Mouse (Mus musculus) thymus, adult 2 months (tissue): ENCODE results near the gene Phc2. TPM values are rescaled to one million over a fixed set of nuclear protein-coding genes. Genes with fewer than 3 reads are reported as not detected.

Experiments
- DNase-seq: peaks from one replicate; pipeline ENCODE4 v3.0.0; 2021
- H3K27ac ChIP-seq: fragments of 200-500 bp; 2 replicates; pipeline ENCODE4 v1.5.1; 2012; ENCODE audit warnings: low read length, control low read depth; ENCODE audit not compliant: control insufficient read depth, insufficient read depth
- H3K27me3 ChIP-seq: fragments of 200-500 bp; 2 replicates; pipeline ENCODE4 v1.6.1; 2012; ENCODE audit warnings: mild to moderate bottlenecking, low read length, moderate library complexity, mixed read lengths; ENCODE audit not compliant: control insufficient read depth, insufficient read depth
- H3K36me3 ChIP-seq: fragments of 200-500 bp; 2 replicates; pipeline ENCODE4 v1.6.1; 2012; ENCODE audit warnings: mild to moderate bottlenecking, low read length, moderate library complexity; ENCODE audit not compliant: control insufficient read depth, insufficient read depth
- H3K4me1 ChIP-seq: fragments of 200-500 bp; replicated peaks from 2 replicates; pipeline ENCODE4 v1.6.1; 2012; ENCODE audit warnings: low read length; ENCODE audit not compliant: control insufficient read depth, insufficient read depth
- H3K4me3 ChIP-seq: fragments of 200-500 bp; 2 replicates; pipeline ENCODE4 v1.5.1; 2012; ENCODE audit warnings: mild to moderate bottlenecking, low read length, control low read depth, moderate library complexity; ENCODE audit not compliant: control insufficient read depth, insufficient read depth
- CTCF ChIP-seq: fragments of 200-500 bp; IDR thresholded peaks from 2 replicates; pipeline ENCODE4 v1.5.1; 2012; ENCODE audit warnings: mild to moderate bottlenecking, control low read depth, low read length, moderate library complexity, borderline replicate concordance; ENCODE audit not compliant: control insufficient read depth, poor library complexity, insufficient read depth; ENCODE audit errors: extremely low read depth
- POLR2A ChIP-seq: fragments of 200-500 bp; IDR thresholded peaks from 2 replicates; pipeline ENCODE4 v1.6.1; 2012; ENCODE audit warnings: mild to moderate bottlenecking, low read length, control low read depth, moderate library complexity; ENCODE audit not compliant: control insufficient read depth, poor library complexity, insufficient read depth; ENCODE audit errors: extremely low read depth
- WGBS: fragments of 180-500 bp; shearing (Covaris S2); methylation state at CpG from one replicate; pipeline ENCODE4 v1.1.7; 2018; 5-methylcytosine and 5-hydroxymethylcytosine counted together
- polyA plus RNA-seq: library from polyadenylated mRNA; depleted of rRNA; stranded (reverse); fragments of >200 nt; gene quantifications from 2 replicates; pipeline ENCODE4 v1.2.3, GENCODE M21; 2012

The Phc2 gene
- polyA plus RNA-seq, 1 experiment: 139 TPM

DNA sequence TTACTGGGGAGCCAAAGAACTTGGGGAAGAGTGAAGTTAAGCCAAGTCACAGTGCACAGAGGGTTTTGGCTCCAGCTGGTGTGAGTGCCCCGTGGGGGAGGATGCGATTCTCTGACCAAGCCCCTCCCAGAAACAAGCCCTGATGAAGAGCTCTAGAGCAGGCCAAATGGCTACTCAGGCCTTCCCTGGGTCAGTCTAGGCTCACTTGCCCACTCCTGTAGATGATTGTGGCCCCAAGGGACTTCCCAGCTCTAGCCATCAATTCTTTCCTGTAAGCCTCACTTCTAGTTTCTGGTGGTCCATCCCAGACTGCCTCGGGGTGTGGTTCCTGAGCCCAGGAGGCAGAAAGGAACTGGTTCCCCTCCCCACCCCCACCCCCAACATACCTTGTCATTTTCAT lies 100.6 kb downstream of the Phc2 start, which contains the start of gene A3galt2:
TSS of gene A3galt2 (plus strand) at position 301 of the 400 bp plus-strand sequence.
- no peaks in the 10 kb centered on the region for H3K4me1 ChIP-seq
- TF ChIP-seq POLR2A (no peak), CTCF (no peak)
- no peak within 1 kb of the TSS for H3K27ac ChIP-seq
- 78% methylated on average over 3 of the region's 3 CpGs for WGBS
- DNase-seq: no peak
- no peaks in the 10 kb centered on the region for H3K27me3 ChIP-seq
- no peak within 1 kb of the TSS for H3K4me3 ChIP-seq
- H3K36me3 ChIP-seq: peaks cover 34% of the 10 kb centered on the region

DNA sequence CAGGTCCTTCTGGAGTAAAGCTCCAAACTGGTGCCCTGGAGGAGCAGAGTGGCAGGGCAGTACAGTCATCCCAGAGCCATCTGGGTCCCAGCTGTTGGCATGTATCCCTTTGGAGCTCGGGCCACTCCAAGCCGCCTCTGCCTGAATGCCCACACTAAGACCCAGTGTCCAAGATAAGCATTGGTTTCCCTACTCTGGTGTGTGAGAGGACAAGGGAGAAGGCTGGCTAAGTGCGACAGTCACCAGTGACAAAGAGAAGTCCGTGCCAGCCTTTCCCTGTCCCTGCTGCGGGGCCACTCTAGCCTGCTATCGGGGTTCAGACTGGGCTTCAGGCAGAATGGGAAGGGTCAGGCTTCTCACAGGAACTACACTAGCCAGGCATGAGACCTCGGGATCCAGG lies 101.4 kb downstream of the Phc2 start:
- WGBS: 85% methylated on average over 7 of the region's 7 CpGs
- H3K27ac ChIP-seq: no peak overlapping the region
- DNase-seq: no peak
- peaks cover 26% of the 10 kb centered on the region for H3K36me3 ChIP-seq
- H3K4me3 ChIP-seq: no peak overlapping the region
- H3K4me1 ChIP-seq: no peaks in the 10 kb centered on the region
- H3K27me3 ChIP-seq: no peaks in the 10 kb centered on the region
- TF ChIP-seq CTCF: no peak
- no peak for TF ChIP-seq POLR2A

- 98% methylated on average over 5 of the region's 5 CpGs for WGBS
- TF ChIP-seq CTCF (no peak), POLR2A (no peak)
- Histone ChIP-seq H3K27me3 (no peaks in the 10 kb centered on the region), H3K4me1 (no peaks in the 10 kb centered on the region), H3K36me3 (no peaks in the 10 kb centered on the region), H3K27ac (no peak overlapping the region), H3K4me3 (no peak overlapping the region)
- no peak for DNase-seq
Measured at GRCm38 (mm10) chr4:128759214-128759613, 104.7 kb downstream of the Phc2 start.

GRCm38 (mm10) chr4:128760029-128760428 lies 105.5 kb downstream of the Phc2 start:
- H3K4me1 ChIP-seq: no peaks in the 10 kb centered on the region
- H3K27ac ChIP-seq: no peak overlapping the region
- DNase-seq: no peak
- H3K4me3 ChIP-seq: no peak overlapping the region
- no peaks in the 10 kb centered on the region for H3K27me3 ChIP-seq
- TF ChIP-seq CTCF (no peak), POLR2A (no peak)
- H3K36me3 ChIP-seq: no peaks in the 10 kb centered on the region
- WGBS: 96% methylated on average over 6 of the region's 6 CpGs

- Histone ChIP-seq H3K36me3 (no peaks in the 10 kb centered on the region), H3K4me1 (no peaks in the 10 kb centered on the region), H3K27me3 (no peaks in the 10 kb centered on the region), H3K27ac (no peak overlapping the region), H3K4me3 (no peak overlapping the region)
- 96% methylated on average over 20 of the region's 20 CpGs for WGBS
- TF ChIP-seq POLR2A: no peak
- no peak for TF ChIP-seq CTCF
- DNase-seq: no peak
Measured at GRCm38 (mm10) chr4:128766929-128767328, 112.4 kb downstream of the Phc2 start.

DNA sequence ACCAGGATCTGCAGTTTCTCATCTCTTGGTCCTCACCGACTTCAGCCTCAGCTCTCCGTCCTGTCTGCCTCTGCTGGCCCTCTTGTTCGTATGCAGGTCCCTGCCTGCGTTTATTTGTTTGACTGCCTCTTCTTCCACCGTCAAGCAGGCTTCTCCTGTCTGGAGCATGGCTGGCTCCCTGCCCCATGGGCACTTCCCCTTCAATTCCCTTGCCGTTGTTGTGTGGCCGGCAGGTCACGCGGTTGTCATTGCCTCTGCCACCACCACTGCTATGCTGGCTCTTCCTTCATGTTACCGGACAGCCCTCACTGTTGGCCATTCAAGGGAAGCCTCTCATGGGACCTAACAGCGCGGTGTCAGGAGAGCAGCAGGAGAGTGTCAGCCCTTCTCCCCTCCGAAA lies 113.6 kb downstream of the Phc2 start:
- whole genome bisulfite sequencing: 81% methylated on average over 13 of the region's 13 CpGs
- TF ChIP-seq POLR2A (no peak), CTCF (no peak)
- no peak overlapping the region for H3K27ac ChIP-seq
- no peaks in the 10 kb centered on the region for H3K27me3 ChIP-seq
- H3K36me3 ChIP-seq: no peaks in the 10 kb centered on the region
- no peak for DNase-seq
- H3K4me1 ChIP-seq: no peaks in the 10 kb centered on the region
- H3K4me3 ChIP-seq: no peak overlapping the region
